Mouse (Mus musculus) bone marrow macrophage, adult 2 months (primary cell): ENCODE results near the gene Krcc1.

Experiments
- CTCF ChIP-seq: IDR thresholded peaks from 2 replicates; pipeline ENCODE4 v1.5.1; 2012; ENCODE audit warnings: low read depth, mild to moderate bottlenecking, low read length, moderate library complexity
- POLR2A ChIP-seq: IDR thresholded peaks from 2 replicates; pipeline ENCODE4 v1.6.1; 2012; ENCODE audit warnings: mild to moderate bottlenecking, low read depth, low read length, borderline replicate concordance

DNA sequence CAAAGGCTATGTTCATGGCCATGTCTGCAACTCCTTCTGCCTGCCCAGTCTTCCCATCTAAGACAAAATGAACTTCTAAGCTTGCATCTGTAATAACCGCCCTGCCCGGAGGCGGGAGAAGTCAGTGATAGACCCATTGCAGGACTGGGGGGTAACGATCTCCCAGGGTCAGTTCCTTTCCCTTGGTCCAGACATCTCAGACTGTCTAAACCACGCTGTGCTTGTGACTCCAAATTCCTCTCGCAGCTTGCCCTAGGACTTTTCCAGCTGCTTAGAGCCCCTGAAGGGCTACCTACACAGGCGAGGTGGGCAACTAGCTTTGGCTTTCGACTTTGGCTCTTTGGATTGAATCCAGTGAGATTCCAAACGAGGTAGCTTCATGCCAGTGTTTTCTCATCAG lies 53.3 kb downstream of the Krcc1 start:
- TF ChIP-seq CTCF (no peak), POLR2A (no peak)
